Mouse (Mus musculus) cortical plate, adult 2 months (tissue): ENCODE data around the gene Gm20498.
"Not testable (repeated sequence)": the region's sequence is repeated elsewhere in the genome, so short reads cannot be mapped to it uniquely, and the experiment has no call there.

ENCODE experiments used
- CTCF ChIP-seq: fragments of 200-500 bp; IDR thresholded peaks from 2 replicates; pipeline ENCODE4 v1.5.1; 2011; ENCODE audit warnings: mild to moderate bottlenecking, control low read depth, low read length; ENCODE audit not compliant: insufficient read depth; ENCODE audit errors: extremely low read depth
- POLR2A ChIP-seq: fragments of 200-500 bp; IDR thresholded peaks from 2 replicates; pipeline ENCODE4 v1.6.1; 2011; ENCODE audit warnings: mild to moderate bottlenecking, low read length, control low read depth; ENCODE audit not compliant: insufficient read depth; ENCODE audit errors: extremely low read depth

GRCm38 (mm10) chr12:81530587-81530986, 2.1 kb downstream of the Gm20498 start:
- TF ChIP-seq CTCF, POLR2A: not testable (repeated sequence)
